Mouse (Mus musculus): ENCODE results near the gene Rpusd1.

DNA sequence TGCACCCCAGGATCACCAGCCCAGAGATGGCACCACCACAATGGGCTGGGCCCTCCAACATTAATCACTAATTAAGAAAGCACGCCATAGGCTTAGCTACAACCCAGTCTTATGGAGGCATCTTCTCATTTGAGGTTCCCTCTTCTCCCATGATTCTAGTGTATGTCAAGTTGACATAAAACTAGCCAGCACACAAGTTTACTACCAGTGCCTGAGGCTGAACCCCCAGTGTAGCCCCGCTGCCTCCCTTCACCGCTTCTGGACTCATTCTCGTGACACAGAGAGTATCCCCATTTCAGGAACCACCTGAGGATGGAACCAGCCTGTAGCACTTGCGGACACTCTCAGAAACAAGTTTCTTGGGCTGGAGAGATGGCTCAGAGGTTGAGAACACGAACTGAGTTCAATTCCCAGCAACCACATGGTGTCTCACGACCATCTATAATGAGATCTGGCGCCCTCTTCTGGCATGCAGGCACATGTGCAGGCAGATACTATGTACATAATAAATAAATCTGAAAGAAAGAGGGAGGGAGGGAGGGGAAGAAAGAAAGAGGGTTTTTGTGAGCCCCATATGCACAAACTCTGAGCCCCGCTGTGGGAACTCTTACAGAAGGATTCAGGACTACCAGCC lies 26.5 kb upstream of the Rpusd1 start:
- TF ChIP-seq TAL1 (IDR thresholded peaks at IDR 0.05; ENCODE audit: low read length) (no peak), GATA1 (IDR thresholded peaks at IDR 0.05; ENCODE audit: low read length) (no peak)

Data from erythroblast, embryonic 14.5 days (primary cell).